Mouse (Mus musculus) lung, postnatal 4 days (tissue): ENCODE measurements around the gene Gm20547.
A peak's percentile ranks its signal among the peaks of the same experiment; 100 is the strongest.
"Not testable (repeated sequence)": the region's sequence is repeated elsewhere in the genome, so short reads cannot be mapped to it uniquely, and the experiment has no call there.

Source experiments
- DNase-seq, 2 experiments: peaks; one replicate each; pipeline ENCODE4 v3.0.0; 2021

Gm20547 gene

GRCm38 (mm10) chr17:34881683-34882310, at the start of gene Gm20547:
Gm20547 (minus strand) TSS chr17:34882042.
- no peak for DNase-seq

- DNase-seq: peak; percentile 98 to 99
Observed at GRCm38 (mm10) chr17:34931061-34931734, 49.4 kb upstream of the Gm20547 start, which contains the start of gene Neu1. Neu1 (plus strand) TSS chr17:34931253.

GRCm38 (mm10) chr17:34928841-34929240, 47.0 kb upstream of the Gm20547 start:
- DNase-seq: no peak

GRCm38 (mm10) chr17:34927306-34928019, 45.6 kb upstream of the Gm20547 start:
- DNase-seq: peak in 1 of 2 experiments; percentile 63

GRCm38 (mm10) chr17:34924258-34924657, 42.4 kb upstream of the Gm20547 start:
- no peak for DNase-seq

GRCm38 (mm10) chr17:34922939-34923338, 41.1 kb upstream of the Gm20547 start:
- no peak for DNase-seq

- no peak for DNase-seq
Observed at GRCm38 (mm10) chr17:34917188-34917587, 35.3 kb upstream of the Gm20547 start.

- no peak for DNase-seq
Observed at GRCm38 (mm10) chr17:34916316-34916715, 34.5 kb upstream of the Gm20547 start.

GRCm38 (mm10) chr17:34915410-34915831, 33.6 kb upstream of the Gm20547 start:
- peak; percentile 53 to 55 for DNase-seq

GRCm38 (mm10) chr17:34913930-34914665, 32.3 kb upstream of the Gm20547 start, which contains the start of gene Slc44a4:
Slc44a4 (plus strand) TSS chr17:34914466.
- no peak for DNase-seq

GRCm38 (mm10) chr17:34911945-34912351, 30.1 kb upstream of the Gm20547 start:
- DNase-seq: peak; percentile 77 to 88

GRCm38 (mm10) chr17:34910982-34911381, 29.1 kb upstream of the Gm20547 start:
- no peak for DNase-seq

- no peak for DNase-seq
Observed at GRCm38 (mm10) chr17:34902895-34903294, 21.1 kb upstream of the Gm20547 start.

GRCm38 (mm10) chr17:34901948-34902347, 20.1 kb upstream of the Gm20547 start:
- not testable (repeated sequence) for DNase-seq

GRCm38 (mm10) chr17:34900826-34901225, 19.0 kb upstream of the Gm20547 start:
- not testable (repeated sequence) for DNase-seq

- peak in 1 of 2 experiments; percentile 48 for DNase-seq
Observed at GRCm38 (mm10) chr17:34899890-34900243, 18.0 kb upstream of the Gm20547 start.

- DNase-seq: peak; percentile 58 to 61
Observed at GRCm38 (mm10) chr17:34899053-34899889, 17.4 kb upstream of the Gm20547 start.

GRCm38 (mm10) chr17:34898706-34899052, 16.8 kb upstream of the Gm20547 start:
- no peak for DNase-seq

GRCm38 (mm10) chr17:34898160-34898586, 16.3 kb upstream of the Gm20547 start, which contains the start of the genes C2 and Ehmt2:
C2 (minus strand) TSS chr17:34898265.
Ehmt2 (plus strand) TSS chr17:34898469.
- DNase-seq: peak; percentile 87 to 90

GRCm38 (mm10) chr17:34897373-34898159, 15.7 kb upstream of the Gm20547 start:
- DNase-seq: peak; percentile 44 to 64

GRCm38 (mm10) chr17:34896366-34896765, 14.5 kb upstream of the Gm20547 start:
- peak in 1 of 2 experiments; percentile 35 for DNase-seq
